Mouse (Mus musculus) left cerebral cortex, postnatal 10 days (tissue): ENCODE data around the gene Pitpnm2. TPM values are rescaled to one million over a fixed set of nuclear protein-coding genes. Genes with fewer than 3 reads are reported as not detected.
"Not testable (repeated sequence)": the region's sequence is repeated elsewhere in the genome, so short reads cannot be mapped to it uniquely, and the experiment has no call there.

Source experiments
- DNase-seq, 2 experiments: peaks; one replicate each; pipeline ENCODE4 v3.0.0; 2021 to 2022; ENCODE audit warnings: low spot score in 2 of 2, mixed read lengths in 1 of 2; ENCODE audit errors: extremely low spot score in 1 of 2
- intact Hi-C: fragments of 180-260 bp; cut with DNase I; formaldehyde crosslinking; loops from one replicate; pipeline ENCODE4 v1.15.1; 2025
- total RNA-seq, 2 experiments: library from RNA; stranded (reverse); gene quantifications; 2 replicates each; pipeline ENCODE4 v1.2.3; 2021

Gene Pitpnm2
- 100 to 1,000 TPM; 149 to 170 TPM for total RNA-seq

GRCm38 (mm10) chr5:124249614-124250591 is at the start of gene Pitpnm2:
TSS of gene Pitpnm2 (minus strand) at chr5:124249760.
- DNase-seq = peak in 1 of 2 experiments; percentile 77

GRCm38 (mm10) chr5:124299307-124299706 is 49.7 kb upstream of the Pitpnm2 start:
- DNase-seq, intact Hi-C loops: not testable (repeated sequence)

More at GRCm38 (mm10) chr5:124249614-124250591, at the start of gene Pitpnm2:
- intact Hi-C loops = loop anchor here (2.0 to 5.0 kb wide), 3 partner anchors 63 to 133 kb away; partner anchors contain the start of gene Arl6ip4

- intact Hi-C loops = no loop called here
- no peak for DNase-seq
Measured at GRCm38 (mm10) chr5:124296475-124296874, 46.9 kb upstream of the Pitpnm2 start.

GRCm38 (mm10) chr5:124293967-124294366 is 44.4 kb upstream of the Pitpnm2 start:
- intact Hi-C loops = no loop called here
- no peak for DNase-seq

GRCm38 (mm10) chr5:124290216-124290615 is 40.7 kb upstream of the Pitpnm2 start:
- no peak for DNase-seq
- intact Hi-C loops = no loop called here

GRCm38 (mm10) chr5:124287616-124288247 is 38.2 kb upstream of the Pitpnm2 start:
- peak in 1 of 2 experiments; percentile 27 for DNase-seq

GRCm38 (mm10) chr5:124284330-124284729 is 34.8 kb upstream of the Pitpnm2 start:
- intact Hi-C loops = no loop called here

More at GRCm38 (mm10) chr5:124287616-124288247, 38.2 kb upstream of the Pitpnm2 start:
- intact Hi-C loops = no loop called here

GRCm38 (mm10) chr5:124282854-124283253 is 33.3 kb upstream of the Pitpnm2 start:
- no peak for DNase-seq
- intact Hi-C loops = no loop called here

More at GRCm38 (mm10) chr5:124284330-124284729, 34.8 kb upstream of the Pitpnm2 start:
- DNase-seq = no peak

- intact Hi-C loops = no loop called here
- DNase-seq = no peak
Measured at GRCm38 (mm10) chr5:124270226-124270625, 20.7 kb upstream of the Pitpnm2 start.

GRCm38 (mm10) chr5:124269661-124270060 is 20.1 kb upstream of the Pitpnm2 start:
- no peak for DNase-seq
- intact Hi-C loops = no loop called here

- intact Hi-C loops = no loop called here
- no peak for DNase-seq
Measured at GRCm38 (mm10) chr5:124267652-124268051, 18.1 kb upstream of the Pitpnm2 start.

GRCm38 (mm10) chr5:124266821-124267220 is 17.3 kb upstream of the Pitpnm2 start:
- DNase-seq = no peak
- intact Hi-C loops = no loop called here

- no peak for DNase-seq
- intact Hi-C loops = no loop called here
Measured at GRCm38 (mm10) chr5:124263246-124263645, 13.7 kb upstream of the Pitpnm2 start.

GRCm38 (mm10) chr5:124262090-124262489 is 12.5 kb upstream of the Pitpnm2 start:
- intact Hi-C loops = no loop called here

GRCm38 (mm10) chr5:124259133-124259532 is 9.6 kb upstream of the Pitpnm2 start:
- DNase-seq = peak in 1 of 2 experiments; percentile 18
- intact Hi-C loops = loop anchor here (5.0 kb wide), 1 partner anchor 97 kb away; no protein-coding TSS in a partner anchor

More at GRCm38 (mm10) chr5:124262090-124262489, 12.5 kb upstream of the Pitpnm2 start:
- DNase-seq = no peak

GRCm38 (mm10) chr5:124258026-124258425 is 8.5 kb upstream of the Pitpnm2 start:
- intact Hi-C loops = loop anchor here (5.0 kb wide), 1 partner anchor 96 kb away; no protein-coding TSS in a partner anchor
- no peak for DNase-seq

- peak in 1 of 2 experiments; percentile 12 for DNase-seq
- intact Hi-C loops = loop anchor here (5.0 kb wide), 1 partner anchor 93 kb away; no protein-coding TSS in a partner anchor
Measured at GRCm38 (mm10) chr5:124255141-124255540, 5.6 kb upstream of the Pitpnm2 start.

GRCm38 (mm10) chr5:124253555-124253954 is 4.0 kb upstream of the Pitpnm2 start:
- peak in 1 of 2 experiments; percentile 13 for DNase-seq
- intact Hi-C loops = loop anchor here (5.0 kb wide), 1 partner anchor 136 kb away; the partner anchor contains the start of gene Arl6ip4
